Mouse (Mus musculus) megakaryocyte, adult 5-6 weeks (primary cell): Measurements from ENCODE around the gene 4931428L18Rik. TPM values are rescaled to one million over a fixed set of nuclear protein-coding genes. Genes with fewer than 3 reads are reported as not detected.

ENCODE experiments used
- ATAC-seq: 2 replicates; pipeline ENCODE4 v1.8.0; 2016; ENCODE audit warnings: mild to moderate bottlenecking, inconsistent platforms; ENCODE audit not compliant: poor library complexity, severe bottlenecking
- total RNA-seq, 2 experiments: library from RNA; stranded (forward) in 1 of 2; stranded (reverse) in 1 of 2; fragments of 153-499, 151-499 nt in 1 of 2; fragments of 221-1000, 200-1000 nt in 1 of 2; gene quantifications; 2 replicates each; pipeline versions ENCODE4 v1.2.3 to v1.2.4; 2015 to 2017

Gene 4931428L18Rik
- total RNA-seq, 2 experiments from 2014 or later: 0.18 TPM; not detected in 1

DNA sequence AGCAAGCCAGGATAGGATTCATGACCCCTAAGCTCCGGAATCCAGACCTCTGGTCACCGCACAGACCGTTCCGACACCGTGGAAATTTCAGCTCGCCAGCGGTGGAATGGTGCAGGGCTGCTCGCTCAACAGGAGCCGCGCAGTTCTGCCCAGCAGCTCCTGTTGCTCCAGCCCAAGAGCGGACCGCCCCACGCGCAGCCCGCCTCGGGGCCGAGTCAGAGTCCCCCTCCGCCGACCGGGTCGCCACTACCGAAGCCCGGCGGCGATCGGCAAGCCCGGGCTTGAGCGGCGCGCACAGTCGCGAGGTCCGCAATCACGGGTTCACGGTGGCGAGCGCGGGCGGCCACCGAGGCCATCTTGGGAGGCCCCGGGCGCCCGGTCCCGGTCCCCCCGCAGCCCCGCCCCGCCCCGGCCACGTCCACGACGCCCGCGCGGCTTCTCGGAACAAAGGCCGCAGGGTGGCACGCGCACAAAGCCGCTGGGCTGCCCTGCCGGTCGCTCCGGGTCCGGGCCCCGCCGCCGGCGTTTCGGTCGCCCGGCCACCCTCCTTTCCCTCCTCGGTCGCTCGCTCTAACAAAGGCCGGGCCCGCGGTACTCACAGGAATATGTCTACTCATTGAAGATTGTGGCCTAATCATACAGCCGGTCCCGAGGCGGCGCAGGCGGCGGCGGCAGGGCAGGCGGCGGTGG, 273.4 kb downstream of the 4931428L18Rik start:
- peak; percentile 41 for ATAC-seq

DNA sequence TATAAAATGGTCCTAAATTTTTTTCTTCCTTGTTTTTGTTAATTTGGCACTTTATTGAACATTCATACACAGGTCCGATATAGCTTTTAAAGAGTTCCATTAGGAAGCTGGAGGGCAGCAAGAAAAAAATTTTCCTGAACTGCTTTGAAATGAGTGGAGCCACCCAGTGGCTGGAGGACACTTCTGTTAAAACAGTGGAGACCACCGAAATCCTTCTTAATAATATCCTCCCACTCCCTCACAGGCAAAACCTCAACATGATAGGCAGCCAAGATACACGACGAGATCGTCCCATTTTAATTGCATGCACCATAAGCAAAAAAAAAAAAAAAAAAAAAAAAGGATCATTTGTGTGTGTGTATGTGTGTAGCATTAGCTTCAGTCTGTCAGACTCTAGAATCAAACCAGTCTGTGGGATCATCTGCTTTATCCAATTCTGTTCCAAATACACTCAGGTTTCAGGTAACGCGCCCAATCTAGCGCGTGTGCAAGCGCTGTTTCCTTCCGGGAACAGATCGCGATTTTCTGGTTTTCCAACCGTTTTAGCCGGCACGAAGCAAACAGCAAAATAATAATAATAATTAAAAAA, 274.0 kb downstream of the 4931428L18Rik start:
- no peak for ATAC-seq

Other genes with a start within 250 kb of the 4931428L18Rik start
- not detected in 2 replicates for gene AC153137.1, start 244.7 kb downstream of the 4931428L18Rik start, total RNA-seq (2015)
- not detected in 2 replicates for gene AC153137.1, start 244.7 kb downstream of the 4931428L18Rik start, total RNA-seq (2017)
- gene Lgsn, start 46.3 kb downstream of the 4931428L18Rik start, total RNA-seq (2015): not detected in 2 replicates
- gene Lgsn, start 46.3 kb downstream of the 4931428L18Rik start, total RNA-seq (2017): not detected in 2 replicates
- not detected in 2 replicates for gene Pih1d3, start 154 bp upstream of the 4931428L18Rik start, total RNA-seq (2015)
- gene Pih1d3, start 154 bp upstream of the 4931428L18Rik start, total RNA-seq (2017): not detected in 2 replicates